Mouse (Mus musculus) heart, embryonic 11.5 days (tissue): ENCODE measurements at regions not wholly inside any gene's neighbourhood (a gene's known extent, or its start where the extent isn't known, plus 50 kb on each side); places are given as distances from the start of the nearest gene placed in this dataset.
A peak's percentile ranks its signal among the peaks of the same experiment; 100 is the strongest.

Experiments
- ATAC-seq: fragments of 200-750 bp; cut with Nextera tagmentation; replicated peaks from 2 replicates; pipeline ENCODE4 v1.8.0; 2017; ENCODE audit warnings: moderate library complexity; ENCODE audit not compliant: insufficient number of reproducible peaks, low FRiP score, low TSS enrichment
- H3K27ac ChIP-seq: fragments of 300-500 bp; sonication (generic); 2 replicates; pipeline ENCODE4 v1.5.1; 2014; ENCODE audit warnings: mild to moderate bottlenecking, low read depth, low read length
- H3K27me3 ChIP-seq: fragments of 300-500 bp; sonication (generic); 2 replicates; pipeline ENCODE4 v1.6.1; 2014; ENCODE audit warnings: mild to moderate bottlenecking, low read length, mixed read lengths; ENCODE audit not compliant: control insufficient read depth, insufficient read depth
- H3K36me3 ChIP-seq: fragments of 300-500 bp; sonication (generic); 2 replicates; pipeline ENCODE4 v1.6.1; 2014; ENCODE audit warnings: mild to moderate bottlenecking, low read length, moderate library complexity, mixed read lengths; ENCODE audit not compliant: control insufficient read depth, insufficient read depth
- H3K4me1 ChIP-seq: fragments of 300-500 bp; sonication (generic); 2 replicates; pipeline ENCODE4 v1.6.1; 2014; ENCODE audit warnings: low read length; ENCODE audit not compliant: control insufficient read depth, insufficient read depth
- H3K4me2 ChIP-seq: fragments of 300-500 bp; sonication (generic); 2 replicates; pipeline ENCODE4 v1.6.1; 2014; ENCODE audit warnings: mild to moderate bottlenecking, moderate library complexity
- H3K4me3 ChIP-seq: fragments of 300-500 bp; sonication (generic); 2 replicates; pipeline ENCODE4 v1.5.1; 2014; ENCODE audit warnings: low read depth, low read length
- H3K9ac ChIP-seq: fragments of 300-500 bp; sonication (generic); 2 replicates; pipeline ENCODE4 v1.6.1; 2014; ENCODE audit warnings: mild to moderate bottlenecking, low read depth, low read length, moderate library complexity
- H3K9me3 ChIP-seq: fragments of 300-500 bp; sonication (generic); replicated peaks from 2 replicates; pipeline ENCODE4 v1.6.1; 2016; ENCODE audit warnings: low read length; ENCODE audit not compliant: control insufficient read depth
- WGBS: fragments of 180-500 bp; shearing (Covaris S2); extraction: QIAGEN DNeasy Blood & Tissue Kit; methylation state at CpG from one replicate; pipeline ENCODE4 v1.1.7; 2014; ENCODE audit not compliant: insufficient replicate concordance; 5-methylcytosine and 5-hydroxymethylcytosine counted together

DNA sequence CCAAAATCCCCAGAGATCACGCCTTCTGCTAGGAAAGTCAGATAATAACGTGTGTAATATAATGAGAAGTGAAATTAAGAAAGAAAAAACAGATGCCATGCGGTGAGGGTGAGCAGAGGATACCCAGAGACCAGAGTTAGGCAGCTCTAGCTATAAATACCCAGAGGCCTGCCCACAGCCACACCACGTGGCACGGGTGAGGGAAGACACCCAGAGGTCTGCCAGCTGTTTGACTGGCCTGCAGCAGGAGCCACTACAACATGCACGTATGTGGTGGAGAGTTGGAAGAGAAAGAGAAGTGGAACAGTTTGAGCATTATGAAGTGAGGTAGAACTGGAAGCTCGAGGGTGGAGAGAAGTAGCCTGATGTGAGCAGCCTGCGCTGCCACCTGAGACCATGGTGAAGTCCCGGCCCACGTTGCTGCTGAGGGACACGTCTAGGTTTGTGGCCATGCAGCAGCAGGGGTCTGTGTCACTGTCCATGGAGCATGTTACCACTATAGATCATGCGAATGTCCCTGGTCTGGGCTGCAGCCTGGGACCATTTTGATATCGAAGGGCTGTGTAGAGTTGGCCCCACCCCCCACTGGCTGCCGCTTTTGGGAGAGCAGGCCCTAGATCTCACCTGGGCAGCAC, 88.2 kb upstream of the Fyn start:
- 78% methylated on average over 14 of the region's 14 CpGs for WGBS
- no peaks in the 10 kb centered on the region for H3K36me3 ChIP-seq
- H3K27me3 ChIP-seq: no peaks in the 10 kb centered on the region
- H3K4me2 ChIP-seq: no peak overlapping the region
- no peaks in the 10 kb centered on the region for H3K4me1 ChIP-seq
- H3K27ac ChIP-seq: no peak overlapping the region
- H3K9ac ChIP-seq: no peak overlapping the region
- H3K4me3 ChIP-seq: no peak overlapping the region
- H3K9me3 ChIP-seq: no peaks in the 10 kb centered on the region
- ATAC-seq: no peak

DNA sequence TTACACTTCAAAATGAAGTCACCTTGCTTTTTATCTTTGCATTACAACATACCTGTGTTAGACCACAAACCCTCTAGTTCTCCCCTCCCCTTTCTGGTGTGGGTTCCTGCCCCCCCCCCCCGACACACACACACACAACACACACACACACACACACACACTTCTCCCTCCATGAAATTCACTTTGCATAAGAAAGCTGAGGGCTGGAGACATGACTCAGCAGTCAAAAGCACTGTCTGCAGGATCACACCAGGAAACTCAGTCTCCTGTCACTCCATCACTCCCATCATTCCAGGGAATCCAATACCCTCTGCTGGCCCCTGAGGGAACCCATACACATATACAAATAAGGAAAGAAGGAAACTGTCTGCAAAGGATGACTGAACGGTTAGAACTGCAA, 94.5 kb upstream of the Fyn start:
- ATAC-seq: no peak
- WGBS: 54% methylated on average over 2 of the region's 2 CpGs
- no peaks in the 10 kb centered on the region for H3K9me3 ChIP-seq

GRCm38 (mm10) chr10:39273426-39273825, 95.2 kb upstream of the Fyn start:
- no peak overlapping the region for H3K27ac ChIP-seq
- WGBS: 56% methylated on average over 4 of the region's 4 CpGs
- no peak overlapping the region for H3K9ac ChIP-seq
- H3K27me3 ChIP-seq: no peaks in the 10 kb centered on the region
- H3K4me3 ChIP-seq: no peak overlapping the region
- H3K4me1 ChIP-seq: no peaks in the 10 kb centered on the region
- H3K36me3 ChIP-seq: no peaks in the 10 kb centered on the region
- no peaks in the 10 kb centered on the region for H3K9me3 ChIP-seq
- no peak for ATAC-seq
- H3K4me2 ChIP-seq: no peak overlapping the region

More for the DNA sequence above, 94.5 kb upstream of the Fyn start:
- no peak overlapping the region for H3K4me2 ChIP-seq
- H3K9ac ChIP-seq: no peak overlapping the region
- H3K27me3 ChIP-seq: no peaks in the 10 kb centered on the region
- no peaks in the 10 kb centered on the region for H3K4me1 ChIP-seq
- H3K27ac ChIP-seq: no peak overlapping the region
- H3K36me3 ChIP-seq: no peaks in the 10 kb centered on the region
- H3K4me3 ChIP-seq: no peak overlapping the region

GRCm38 (mm10) chr10:39272387-39272949, 96.2 kb upstream of the Fyn start:
- H3K36me3 ChIP-seq: no peaks in the 10 kb centered on the region
- WGBS: 76% methylated on average over 6 of the region's 6 CpGs
- H3K4me1 ChIP-seq: no peaks in the 10 kb centered on the region
- no peak overlapping the region for H3K4me2 ChIP-seq
- H3K27me3 ChIP-seq: no peaks in the 10 kb centered on the region
- ATAC-seq: no peak
- H3K27ac ChIP-seq: no peak overlapping the region
- H3K4me3 ChIP-seq: no peak overlapping the region
- H3K9ac ChIP-seq: no peak overlapping the region
- no peaks in the 10 kb centered on the region for H3K9me3 ChIP-seq

GRCm38 (mm10) chr10:39270406-39270805, 98.2 kb upstream of the Fyn start:
- Histone ChIP-seq H3K9me3 (no peaks in the 10 kb centered on the region), H3K9ac (no peak overlapping the region), H3K36me3 (no peaks in the 10 kb centered on the region), H3K27me3 (no peaks in the 10 kb centered on the region), H3K27ac (no peak overlapping the region), H3K4me1 (peaks cover 9% of the 10 kb centered on the region), H3K4me2 (no peak overlapping the region), H3K4me3 (no peak overlapping the region)
- ATAC-seq: no peak
- WGBS: 70% methylated on average over 3 of the region's 3 CpGs

DNA sequence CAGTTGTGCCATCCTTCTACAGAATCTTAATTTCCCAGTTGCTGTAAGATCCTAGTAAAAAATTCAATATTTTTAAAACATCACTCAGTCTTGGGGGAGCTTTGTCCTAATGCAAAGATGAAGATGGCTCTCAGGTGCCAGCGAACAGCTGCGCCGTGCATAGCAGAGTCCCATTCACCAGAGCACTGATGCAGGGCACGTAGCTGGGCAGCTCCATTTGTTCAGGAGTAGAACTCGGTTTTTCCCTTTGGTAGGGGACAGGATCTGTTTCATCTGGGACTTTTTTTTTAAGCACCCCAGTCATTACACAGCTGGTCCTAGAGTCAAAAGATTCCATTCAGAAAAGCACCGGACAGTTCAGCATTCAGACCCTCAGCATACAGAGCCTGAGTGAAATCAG, 101.4 kb upstream of the Fyn start:
- no peaks in the 10 kb centered on the region for H3K36me3 ChIP-seq
- no peak overlapping the region for H3K4me2 ChIP-seq
- H3K27ac ChIP-seq: peak overlapping the region; percentile 46; the same call in 1 of the 2 replicates
- no peaks in the 10 kb centered on the region for H3K27me3 ChIP-seq
- peaks cover 16% of the 10 kb centered on the region for H3K4me1 ChIP-seq
- H3K4me3 ChIP-seq: no peak overlapping the region
- H3K9ac ChIP-seq: no peak overlapping the region
- no peaks in the 10 kb centered on the region for H3K9me3 ChIP-seq
- WGBS: 85% methylated on average over 6 of the region's 6 CpGs
- ATAC-seq: no peak

DNA sequence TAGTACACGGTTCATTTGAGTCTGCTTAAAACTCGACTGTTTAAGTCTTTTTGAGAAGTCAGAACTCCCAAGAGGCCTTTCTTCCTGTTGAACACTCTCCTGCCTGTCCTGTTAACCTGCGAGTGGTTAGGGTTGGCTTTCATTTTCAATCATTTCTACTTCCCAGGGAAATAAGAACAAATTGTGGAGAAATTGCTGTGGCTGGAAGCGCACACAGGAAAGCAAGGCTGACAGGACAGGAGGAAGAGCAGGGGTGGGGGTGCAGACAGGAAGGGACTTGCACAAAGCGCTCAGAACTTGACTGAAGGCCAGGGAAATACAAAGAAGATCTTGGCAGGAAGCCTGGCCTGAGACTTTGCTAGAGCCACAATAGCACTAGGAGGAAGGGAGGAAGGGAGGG, 102.2 kb upstream of the Fyn start:
- 41% methylated on average over 5 of the region's 5 CpGs for WGBS
- H3K36me3 ChIP-seq: no peaks in the 10 kb centered on the region
- no peaks in the 10 kb centered on the region for H3K9me3 ChIP-seq
- no peak overlapping the region for H3K4me2 ChIP-seq
- ATAC-seq: peak; percentile 67; the same call in 1 of the 2 replicates
- peaks cover 22% of the 10 kb centered on the region for H3K4me1 ChIP-seq
- H3K27me3 ChIP-seq: no peaks in the 10 kb centered on the region
- H3K27ac ChIP-seq: peak overlapping the region; percentile 73
- no peak overlapping the region for H3K9ac ChIP-seq
- H3K4me3 ChIP-seq: no peak overlapping the region

DNA sequence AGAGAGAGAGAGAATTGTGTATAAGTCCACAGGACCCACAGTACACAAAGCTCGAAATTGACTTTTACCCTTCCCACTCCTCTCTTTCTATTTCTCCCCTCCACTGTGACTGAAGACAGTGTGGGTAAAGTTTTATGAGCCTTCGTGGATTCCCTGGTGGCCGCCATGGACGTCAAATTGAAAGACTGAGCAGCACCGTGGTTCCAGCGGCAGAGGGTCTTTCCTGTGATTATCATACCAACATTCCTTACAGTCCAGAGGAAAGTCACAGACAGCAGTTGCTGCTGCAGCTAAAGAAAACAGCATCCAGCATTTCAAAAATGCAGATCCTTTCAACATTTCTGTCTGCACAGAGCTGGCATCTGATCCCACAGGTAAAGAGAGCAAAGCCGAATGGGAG, 98.9 kb upstream of the Ccn6 start:
- Histone ChIP-seq H3K4me1 (peaks cover 24% of the 10 kb centered on the region), H3K27me3 (no peaks in the 10 kb centered on the region), H3K9ac (no peak overlapping the region), H3K27ac (no peak overlapping the region), H3K4me3 (no peak overlapping the region), H3K4me2 (no peak overlapping the region), H3K36me3 (no peaks in the 10 kb centered on the region), H3K9me3 (no peaks in the 10 kb centered on the region)
- WGBS: 25% methylated on average over 7 of the region's 7 CpGs
- ATAC-seq: no peak
